ENCODE assay signal across 1 mouse cellular context in the genomic region with DNA sequence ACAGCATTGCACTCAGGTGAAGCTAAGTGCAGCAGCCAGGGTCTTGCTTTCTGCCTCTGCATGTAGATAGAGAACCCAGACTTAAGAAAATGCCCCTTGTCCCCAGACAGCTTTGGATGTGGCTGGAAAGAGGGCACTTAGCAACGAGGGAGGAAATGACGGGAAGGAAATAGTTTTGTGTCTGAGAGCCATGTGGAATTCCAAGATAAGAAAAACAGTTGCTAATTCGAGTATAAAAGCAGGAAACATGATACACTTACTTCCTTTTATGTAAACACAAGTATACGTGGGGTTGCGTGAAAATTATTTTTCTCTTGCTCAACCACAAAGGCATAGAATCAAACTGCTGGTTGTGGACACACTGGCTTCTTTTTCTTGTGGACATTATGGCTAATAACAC.
TF ChIP-seq lines count a peak whose summit lies in the region.

A gene (plus strand): TSS at position 312 of the 400 bp plus-strand sequence.

TF ChIP-seq in MEL, 35 proteins besides CTCF, POLR2A, EP300 and RAD21 (continued from another document):
- TF ChIP-seq ETS1 (IDR thresholded peaks at IDR 0.05; ENCODE audit: low read depth, low read length) (0 out of 2 replicates have a peak, but pooled peaks have one; percentile 52), ELF1 (IDR thresholded peaks at IDR 0.05; ENCODE audit: low read depth, low read length) (no peak), TAL1 (IDR thresholded peaks at IDR 0.05; ENCODE audit: low read length) (peak; percentile 68), ZKSCAN1 (IDR thresholded peaks at IDR 0.05; ENCODE audit: low read depth, low read length) (no peak)
